In the genomic region with DNA sequence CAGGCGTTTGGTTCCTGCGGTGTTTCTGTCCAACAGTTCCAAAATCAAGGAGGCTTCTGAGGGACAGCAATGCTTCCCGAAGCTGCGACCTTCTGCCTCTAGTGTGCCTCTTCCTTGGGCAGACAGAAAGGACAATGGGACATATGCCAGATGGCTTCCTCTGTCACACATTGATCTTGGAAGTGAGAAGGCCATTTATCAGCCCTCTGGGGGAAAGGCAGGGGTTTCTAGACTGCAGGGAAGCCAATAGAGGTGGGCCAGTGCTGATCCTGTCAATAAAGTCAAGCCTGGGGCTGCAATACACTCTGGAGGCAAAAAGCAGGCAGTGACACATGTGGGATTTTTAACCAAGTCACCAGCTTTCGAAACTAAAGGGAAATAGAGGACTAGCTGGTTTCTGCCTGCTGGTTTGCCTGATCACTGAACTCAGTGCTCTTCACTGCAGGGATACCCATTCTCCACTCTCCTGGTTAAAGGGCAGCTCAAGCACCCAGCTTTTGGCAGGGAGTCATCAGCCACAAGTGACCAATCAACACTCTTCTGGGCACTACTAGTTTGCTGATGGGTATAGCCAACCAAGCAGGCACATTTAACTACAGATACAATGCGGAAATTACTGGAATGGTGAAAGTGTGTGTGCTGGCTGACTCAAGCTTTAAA, we compare ENCODE assay signal across 9 mouse cellular contexts.
A peak's percentile ranks its signal among the peaks of the same experiment; 100 is the strongest.
DNase-seq lines count a peak whose midpoint lies in the region; ATAC-seq lines count a peak whose summit lies in the region.
"Had no signal": no experiment of that assay in that cellular context is flagged by ENCODE, and none has a peak within 500 bp of the region (broad histone marks: within the 10 kb centered on the region; RNA-seq: fewer than 3 reads in every experiment).

No protein-coding gene starts in this region.

- no peaks in the 10 kb centered on the region for H3K27me3 ChIP-seq in heart, embryonic 13.5 days (replicated peaks)
- H3K27me3 ChIP-seq in midbrain, embryonic 12.5 days: no peaks in the 10 kb centered on the region
- H3K27me3 ChIP-seq in midbrain, embryonic 15.5 days (replicated peaks): 0 out of 2 replicates have a peak, but pooled peaks cover 3% of the 10 kb centered on the region
- no peaks in the 10 kb centered on the region for H3K27me3 ChIP-seq in intestine, embryonic 14.5 days (replicated peaks; ENCODE audit: control insufficient read depth, insufficient read depth, low read length)

- DNase-seq in heart, postnatal 25 days (ENCODE audit: low spot score): no peak
- no peak for DNase-seq in intestine, embryonic 14.5 days (ENCODE audit: low spot score)
- peak; percentile 30 for DNase-seq in retina, postnatal 1 day
- no peak for DNase-seq in lung, postnatal 10 days
- DNase-seq: adrenal gland, postnatal 36 days; thymus, postnatal 14 days had no signal

- 0 out of 2 replicates have a peak, but pooled peaks cover 3% of the 10 kb centered on the region for H3K36me3 ChIP-seq in heart, embryonic 13.5 days
- no peaks in the 10 kb centered on the region for H3K36me3 ChIP-seq in midbrain, embryonic 12.5 days
- no peaks in the 10 kb centered on the region for H3K36me3 ChIP-seq in midbrain, embryonic 15.5 days (replicated peaks)
- no peaks in the 10 kb centered on the region for H3K36me3 ChIP-seq in intestine, embryonic 14.5 days (ENCODE audit: control insufficient read depth, insufficient read depth, low read length)

- peaks cover 55% of the 10 kb centered on the region for H3K4me1 ChIP-seq in heart, embryonic 13.5 days
- peaks cover 52% of the 10 kb centered on the region for H3K4me1 ChIP-seq in midbrain, embryonic 12.5 days
- H3K4me1 ChIP-seq in midbrain, embryonic 15.5 days: peaks cover 43% of the 10 kb centered on the region
- peaks cover 44% of the 10 kb centered on the region for H3K4me1 ChIP-seq in intestine, embryonic 14.5 days (replicated peaks; ENCODE audit: control insufficient read depth, insufficient read depth, low read length)

- ATAC-seq in heart, embryonic 13.5 days (ENCODE audit: extremely low read depth, insufficient number of reproducible peaks, low FRiP score, low TSS enrichment): no peak
- no peak for ATAC-seq in midbrain, embryonic 12.5 days (ENCODE audit: low FRiP score, low read depth)
- no peak for ATAC-seq in midbrain, embryonic 15.5 days (replicated peaks)
- ATAC-seq in intestine, embryonic 14.5 days (replicated peaks; ENCODE audit: low FRiP score, low TSS enrichment, low read depth): no peak

- WGBS in heart, embryonic 13.5 days: 29% methylated on average over 6 of the region's 6 CpGs
- 42% methylated on average over 6 of the region's 6 CpGs for WGBS in midbrain, embryonic 12.5 days
- 37% methylated on average over 6 of the region's 6 CpGs for WGBS in midbrain, embryonic 15.5 days
- 39% methylated on average over 6 of the region's 6 CpGs for WGBS in intestine, embryonic 14.5 days

- H3K9ac ChIP-seq in heart, embryonic 13.5 days: peak overlapping the region; percentile 72
- no peak overlapping the region for H3K9ac ChIP-seq in midbrain, embryonic 12.5 days (replicated peaks)
- H3K9ac ChIP-seq in midbrain, embryonic 15.5 days: no peak overlapping the region
- H3K9ac ChIP-seq in intestine, embryonic 14.5 days (ENCODE audit: low read length): no peak overlapping the region

- no peaks in the 10 kb centered on the region for H3K9me3 ChIP-seq in heart, embryonic 13.5 days
- no peaks in the 10 kb centered on the region for H3K9me3 ChIP-seq in midbrain, embryonic 12.5 days
- no peaks in the 10 kb centered on the region for H3K9me3 ChIP-seq in midbrain, embryonic 15.5 days
- H3K9me3 ChIP-seq in intestine, embryonic 14.5 days (ENCODE audit: control insufficient read depth, low read length): no peaks in the 10 kb centered on the region

- H3K4me2 ChIP-seq in heart, embryonic 13.5 days: peak overlapping the region; percentile 75
- H3K4me2 ChIP-seq in midbrain, embryonic 12.5 days (replicated peaks): no peak overlapping the region
- H3K4me2 ChIP-seq in midbrain, embryonic 15.5 days: no peak overlapping the region
- H3K4me2 ChIP-seq in intestine, embryonic 14.5 days (ENCODE audit: low read length): no peak overlapping the region

- peak overlapping the region; percentile 56 for H3K4me3 ChIP-seq in heart, embryonic 13.5 days
- H3K4me3 ChIP-seq in midbrain, embryonic 12.5 days: no peak overlapping the region
- H3K4me3 ChIP-seq in midbrain, embryonic 15.5 days: no peak overlapping the region
- no peak overlapping the region for H3K4me3 ChIP-seq in intestine, embryonic 14.5 days (ENCODE audit: low read depth, low read length)

- H3K27ac ChIP-seq in heart, embryonic 13.5 days (replicated peaks): peak overlapping the region; percentile 96
- H3K27ac ChIP-seq in midbrain, embryonic 12.5 days (replicated peaks): peak overlapping the region; percentile 46
- no peak overlapping the region for H3K27ac ChIP-seq in midbrain, embryonic 15.5 days
- peak overlapping the region; percentile 24; the same call in 1 of the 2 replicates for H3K27ac ChIP-seq in intestine, embryonic 14.5 days (ENCODE audit: low read depth)

- intact Hi-C loops in heart, postnatal 25 days (cut with DNase I): loop anchor here (10.0 kb wide), 1 partner anchor 247 kb away; no protein-coding TSS in a partner anchor
